Mouse (Mus musculus) lung, adult 2 months (tissue): ENCODE measurements around the gene Htr5a.

Experiments used
- CTCF ChIP-seq: fragments of 200-500 bp; IDR thresholded peaks from 2 replicates; pipeline ENCODE4 v1.5.1; 2011; ENCODE audit warnings: mild to moderate bottlenecking, low read length, control low read depth; ENCODE audit not compliant: insufficient read depth
- POLR2A ChIP-seq: fragments of 200-500 bp; IDR thresholded peaks from 2 replicates; pipeline ENCODE4 v1.6.1; 2011; ENCODE audit warnings: low read depth, mild to moderate bottlenecking, control low read depth, low read length, borderline replicate concordance; ENCODE audit errors: extremely low read depth

DNA sequence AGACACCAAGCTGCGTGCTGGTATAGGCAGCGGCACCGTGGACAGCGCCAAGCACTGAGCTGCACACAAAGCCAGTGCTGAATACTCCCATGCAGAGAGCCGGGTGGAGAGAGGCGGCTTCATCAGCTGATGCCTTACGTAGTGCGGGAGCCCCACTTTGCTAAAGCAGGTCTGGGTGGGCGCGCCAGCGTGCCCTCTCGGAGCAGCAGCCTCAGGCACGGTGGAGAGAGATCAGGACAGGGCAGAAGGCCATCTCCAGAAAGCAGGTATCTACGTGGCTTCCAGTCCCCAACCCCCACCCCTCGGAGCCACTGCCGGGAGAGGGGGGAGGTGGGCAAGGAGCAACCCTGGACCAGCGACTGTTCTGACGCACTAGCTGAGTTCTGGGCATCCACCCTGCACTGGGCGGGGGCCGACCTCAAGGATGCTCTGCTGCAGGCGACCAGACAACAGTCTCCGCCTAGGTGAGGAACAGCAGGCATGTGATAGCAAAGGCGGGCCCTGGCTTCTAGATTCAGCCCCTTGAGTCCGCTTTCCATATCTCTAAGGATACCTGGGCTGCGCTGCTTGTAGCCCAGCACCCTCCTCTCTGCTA, at the start of gene Htr5a:
- TF ChIP-seq CTCF (no peak), POLR2A (no peak)
